Mouse (Mus musculus): ENCODE data around the gene Susd6. TPM values are rescaled to one million over a fixed set of nuclear protein-coding genes. Genes with fewer than 3 reads are reported as not detected.

Susd6 gene
- polyA plus RNA-seq, 1 experiment from 2014 or later = 14.3 TPM

GRCm38 (mm10) chr12:80791571-80792444 is 1.5 kb downstream of the Susd6 start:
- no peaks in the 10 kb centered on the region for H3K9me3 ChIP-seq (ENCODE audit: control insufficient read depth, low read length)
- H3K4me2 ChIP-seq (ENCODE audit: low read length) = peak overlapping the region; percentile 88
- 49% methylated on average over 6 of the region's 6 CpGs for WGBS
- ATAC-seq = no peak
- H3K4me1 ChIP-seq (replicated peaks; ENCODE audit: control insufficient read depth, insufficient read depth, low read length) = peaks cover 23% of the 10 kb centered on the region
- no peaks in the 10 kb centered on the region for H3K36me3 ChIP-seq (ENCODE audit: control insufficient read depth, insufficient read depth)
- H3K4me3 ChIP-seq (replicated peaks; ENCODE audit: low read length) = peak overlapping the region; percentile 79
- H3K27me3 ChIP-seq (replicated peaks; ENCODE audit: control insufficient read depth, insufficient read depth, low read length) = no peaks in the 10 kb centered on the region
- no peak overlapping the region for H3K27ac ChIP-seq (ENCODE audit: low read length)
- H3K9ac ChIP-seq (replicated peaks; ENCODE audit: low read depth, low read length) = no peak overlapping the region; the same call in 1 of the 2 replicates

GRCm38 (mm10) chr12:80792867-80793266 is 2.6 kb downstream of the Susd6 start:
- Histone ChIP-seq H3K36me3 (ENCODE audit: control insufficient read depth, insufficient read depth) (no peaks in the 10 kb centered on the region), H3K9me3 (ENCODE audit: control insufficient read depth, low read length) (no peaks in the 10 kb centered on the region), H3K9ac (replicated peaks; ENCODE audit: low read depth, low read length) (no peak overlapping the region), H3K27ac (ENCODE audit: low read length) (no peak overlapping the region), H3K27me3 (replicated peaks; ENCODE audit: control insufficient read depth, insufficient read depth, low read length) (no peaks in the 10 kb centered on the region), H3K4me2 (ENCODE audit: low read length) (no peak overlapping the region), H3K4me3 (replicated peaks; ENCODE audit: low read length) (no peak overlapping the region), H3K4me1 (replicated peaks; ENCODE audit: control insufficient read depth, insufficient read depth, low read length) (peaks cover 23% of the 10 kb centered on the region)
- WGBS = 78% methylated on average over 5 of the region's 5 CpGs
- ATAC-seq = no peak

GRCm38 (mm10) chr12:80793535-80793934 is 3.2 kb downstream of the Susd6 start:
- 82% methylated on average over 1 of the region's 1 CpGs for WGBS
- ATAC-seq = no peak

GRCm38 (mm10) chr12:80794522-80794921 is 4.2 kb downstream of the Susd6 start:
- no peak overlapping the region for H3K4me3 ChIP-seq (replicated peaks; ENCODE audit: low read length)
- H3K36me3 ChIP-seq (ENCODE audit: control insufficient read depth, insufficient read depth) = no peaks in the 10 kb centered on the region
- no peak for ATAC-seq
- H3K27ac ChIP-seq (ENCODE audit: low read length) = no peak overlapping the region
- no peaks in the 10 kb centered on the region for H3K9me3 ChIP-seq (ENCODE audit: control insufficient read depth, low read length)
- H3K9ac ChIP-seq (replicated peaks; ENCODE audit: low read depth, low read length) = no peak overlapping the region
- WGBS = 92% methylated on average over 4 of the region's 4 CpGs
- peaks cover 27% of the 10 kb centered on the region for H3K4me1 ChIP-seq (replicated peaks; ENCODE audit: control insufficient read depth, insufficient read depth, low read length)
- H3K27me3 ChIP-seq (replicated peaks; ENCODE audit: control insufficient read depth, insufficient read depth, low read length) = no peaks in the 10 kb centered on the region
- H3K4me2 ChIP-seq (ENCODE audit: low read length) = no peak overlapping the region

More at GRCm38 (mm10) chr12:80793535-80793934, 3.2 kb downstream of the Susd6 start:
- Histone ChIP-seq H3K4me3 (replicated peaks; ENCODE audit: low read length) (no peak overlapping the region), H3K27ac (ENCODE audit: low read length) (no peak overlapping the region), H3K9ac (replicated peaks; ENCODE audit: low read depth, low read length) (no peak overlapping the region), H3K4me2 (ENCODE audit: low read length) (no peak overlapping the region), H3K27me3 (replicated peaks; ENCODE audit: control insufficient read depth, insufficient read depth, low read length) (no peaks in the 10 kb centered on the region), H3K4me1 (replicated peaks; ENCODE audit: control insufficient read depth, insufficient read depth, low read length) (peaks cover 27% of the 10 kb centered on the region), H3K36me3 (ENCODE audit: control insufficient read depth, insufficient read depth) (no peaks in the 10 kb centered on the region), H3K9me3 (ENCODE audit: control insufficient read depth, low read length) (no peaks in the 10 kb centered on the region)

GRCm38 (mm10) chr12:80794935-80795785 is 4.8 kb downstream of the Susd6 start:
- no peaks in the 10 kb centered on the region for H3K27me3 ChIP-seq (replicated peaks; ENCODE audit: control insufficient read depth, insufficient read depth, low read length)
- no peak overlapping the region for H3K4me2 ChIP-seq (ENCODE audit: low read length)
- no peak overlapping the region for H3K4me3 ChIP-seq (replicated peaks; ENCODE audit: low read length)
- no peak for ATAC-seq
- no peak overlapping the region; the same call in 1 of the 2 replicates for H3K27ac ChIP-seq (ENCODE audit: low read length)
- peaks cover 21% of the 10 kb centered on the region for H3K4me1 ChIP-seq (replicated peaks; ENCODE audit: control insufficient read depth, insufficient read depth, low read length)
- H3K36me3 ChIP-seq (ENCODE audit: control insufficient read depth, insufficient read depth) = no peaks in the 10 kb centered on the region
- no peaks in the 10 kb centered on the region for H3K9me3 ChIP-seq (ENCODE audit: control insufficient read depth, low read length)
- 57% methylated on average over 2 of the region's 2 CpGs for WGBS
- H3K9ac ChIP-seq (replicated peaks; ENCODE audit: low read depth, low read length) = no peak overlapping the region

GRCm38 (mm10) chr12:80798271-80798670 is 8.0 kb downstream of the Susd6 start:
- no peaks in the 10 kb centered on the region for H3K9me3 ChIP-seq (ENCODE audit: control insufficient read depth, low read length)
- no peak overlapping the region; the same call in 1 of the 2 replicates for H3K27ac ChIP-seq (ENCODE audit: low read length)
- H3K27me3 ChIP-seq (replicated peaks; ENCODE audit: control insufficient read depth, insufficient read depth, low read length) = no peaks in the 10 kb centered on the region
- H3K4me2 ChIP-seq (ENCODE audit: low read length) = no peak overlapping the region
- ATAC-seq = no peak
- H3K36me3 ChIP-seq (ENCODE audit: control insufficient read depth, insufficient read depth) = no peaks in the 10 kb centered on the region
- peaks cover 11% of the 10 kb centered on the region for H3K4me1 ChIP-seq (replicated peaks; ENCODE audit: control insufficient read depth, insufficient read depth, low read length)
- H3K9ac ChIP-seq (replicated peaks; ENCODE audit: low read depth, low read length) = no peak overlapping the region
- H3K4me3 ChIP-seq (replicated peaks; ENCODE audit: low read length) = no peak overlapping the region

GRCm38 (mm10) chr12:80800156-80800555 is 9.8 kb downstream of the Susd6 start:
- no peak overlapping the region for H3K27ac ChIP-seq (ENCODE audit: low read length)
- no peaks in the 10 kb centered on the region for H3K9me3 ChIP-seq (ENCODE audit: control insufficient read depth, low read length)
- no peak overlapping the region for H3K9ac ChIP-seq (replicated peaks; ENCODE audit: low read depth, low read length)
- ATAC-seq = no peak
- H3K4me2 ChIP-seq (ENCODE audit: low read length) = no peak overlapping the region
- H3K27me3 ChIP-seq (replicated peaks; ENCODE audit: control insufficient read depth, insufficient read depth, low read length) = no peaks in the 10 kb centered on the region
- H3K36me3 ChIP-seq (ENCODE audit: control insufficient read depth, insufficient read depth) = no peaks in the 10 kb centered on the region
- WGBS = 95% methylated on average over 3 of the region's 3 CpGs
- H3K4me1 ChIP-seq (replicated peaks; ENCODE audit: control insufficient read depth, insufficient read depth, low read length) = peaks cover 17% of the 10 kb centered on the region
- no peak overlapping the region for H3K4me3 ChIP-seq (replicated peaks; ENCODE audit: low read length)

- no peak for ATAC-seq
- 100% methylated on average over 1 of the region's 1 CpGs for WGBS
- Histone ChIP-seq H3K27me3 (replicated peaks; ENCODE audit: control insufficient read depth, insufficient read depth, low read length) (no peaks in the 10 kb centered on the region), H3K4me1 (replicated peaks; ENCODE audit: control insufficient read depth, insufficient read depth, low read length) (peaks cover 12% of the 10 kb centered on the region), H3K36me3 (ENCODE audit: control insufficient read depth, insufficient read depth) (no peaks in the 10 kb centered on the region), H3K9me3 (ENCODE audit: control insufficient read depth, low read length) (no peaks in the 10 kb centered on the region), H3K4me2 (ENCODE audit: low read length) (no peak overlapping the region), H3K9ac (replicated peaks; ENCODE audit: low read depth, low read length) (no peak overlapping the region), H3K27ac (ENCODE audit: low read length) (no peak overlapping the region), H3K4me3 (replicated peaks; ENCODE audit: low read length) (no peak overlapping the region)
These were observed 11.1 kb downstream of the Susd6 start for GRCm38 (mm10) chr12:80801443-80801842.

GRCm38 (mm10) chr12:80803924-80804323 is 13.6 kb downstream of the Susd6 start:
- no peak for ATAC-seq
- Histone ChIP-seq H3K27ac (ENCODE audit: low read length) (no peak overlapping the region), H3K36me3 (ENCODE audit: control insufficient read depth, insufficient read depth) (no peaks in the 10 kb centered on the region), H3K9me3 (ENCODE audit: control insufficient read depth, low read length) (no peaks in the 10 kb centered on the region), H3K4me1 (replicated peaks; ENCODE audit: control insufficient read depth, insufficient read depth, low read length) (peaks cover 7% of the 10 kb centered on the region), H3K4me3 (replicated peaks; ENCODE audit: low read length) (no peak overlapping the region), H3K4me2 (ENCODE audit: low read length) (no peak overlapping the region), H3K9ac (replicated peaks; ENCODE audit: low read depth, low read length) (no peak overlapping the region), H3K27me3 (replicated peaks; ENCODE audit: control insufficient read depth, insufficient read depth, low read length) (no peaks in the 10 kb centered on the region)
- WGBS = 25% methylated on average over 3 of the region's 3 CpGs
